Mouse (Mus musculus) thymus, postnatal 0 days (tissue): ENCODE data around the gene Tcaf2. TPM values are rescaled to one million over a fixed set of nuclear protein-coding genes. Genes with fewer than 3 reads are reported as not detected.

ENCODE experiments used
- DNase-seq: peaks from one replicate; pipeline ENCODE4 v3.0.0-alpha.2; 2015; ENCODE audit warnings: low spot score
- polyA plus RNA-seq: library from polyadenylated mRNA; unstranded; fragments of >200 nt; fragmentation: Nextera tagmentation; extraction: Ambion mirVana; gene quantifications from 2 replicates; pipeline ENCODE4 v1.2.1, GENCODE M21; 2015

The Tcaf2 gene
- 5.2 and 5.3 TPM in 2 replicates for polyA plus RNA-seq

DNA sequence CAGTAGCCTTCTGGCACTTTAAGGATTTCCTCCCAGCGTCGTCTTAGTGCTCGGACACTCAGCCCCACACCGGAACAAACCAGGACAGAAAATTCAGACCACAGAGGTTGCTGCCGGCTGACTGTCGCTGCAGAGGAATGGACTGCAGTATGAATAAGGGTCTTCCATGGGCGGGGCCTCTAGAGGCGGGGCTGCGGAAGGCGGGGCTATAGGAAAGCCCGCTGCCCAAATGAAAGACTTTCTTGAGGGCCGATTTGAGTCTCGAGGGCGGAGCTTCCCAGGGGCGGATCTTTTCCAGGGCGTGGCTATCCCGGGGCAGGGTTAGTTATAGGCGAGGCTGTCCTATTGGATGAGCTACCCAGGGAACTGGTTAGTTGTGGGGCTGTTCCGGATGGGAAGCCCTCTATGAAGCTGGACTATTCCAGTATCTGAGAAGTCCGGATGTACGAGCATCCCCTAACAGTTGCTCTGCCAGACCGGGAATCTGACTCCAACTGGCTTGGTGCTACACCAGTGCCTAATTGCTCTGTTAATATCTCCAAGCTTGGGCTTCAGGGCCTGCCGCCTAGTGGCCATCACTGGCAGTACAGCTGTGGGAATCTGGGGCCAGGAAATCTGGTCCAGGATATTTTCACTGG lies at the start of gene Tcaf2:
Gene Tcaf2 (minus strand): TSS at position 343 of the 638 bp plus-strand sequence.
- peak; percentile 14 for DNase-seq

DNA sequence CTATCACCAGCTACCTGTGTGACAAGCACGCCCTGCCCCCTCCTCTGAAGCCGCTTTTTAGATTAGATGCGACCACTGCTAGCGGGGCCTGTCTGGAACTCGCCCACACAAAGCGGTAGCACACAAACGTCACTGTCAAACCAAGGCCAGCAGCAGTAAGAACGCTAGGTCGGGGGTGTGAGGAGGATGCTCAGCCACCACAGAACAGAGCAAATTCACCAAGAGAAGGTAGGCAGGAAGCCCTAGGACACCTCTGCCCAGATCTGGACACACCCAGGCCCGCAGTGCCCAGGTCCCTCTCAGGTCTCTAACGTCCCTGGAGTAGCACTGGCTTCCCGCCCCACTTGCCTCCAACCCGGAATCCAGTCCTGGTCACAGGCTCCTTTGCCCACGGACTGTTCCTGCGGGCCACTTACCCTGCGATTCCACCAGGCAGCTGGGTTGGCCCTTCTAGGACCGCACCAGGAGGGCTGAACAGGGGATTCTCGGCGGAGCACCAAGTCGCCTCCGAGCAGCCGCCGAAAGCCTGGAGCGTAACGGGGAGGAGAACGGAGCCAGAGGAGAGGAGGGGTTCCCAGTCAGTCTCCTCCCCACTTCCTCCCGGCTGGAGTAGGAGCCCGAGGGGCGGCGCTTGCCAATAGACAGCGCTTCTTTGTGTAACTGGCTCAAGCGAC lies 47.6 kb upstream of the Tcaf2 start:
- DNase-seq = no peak

DNA sequence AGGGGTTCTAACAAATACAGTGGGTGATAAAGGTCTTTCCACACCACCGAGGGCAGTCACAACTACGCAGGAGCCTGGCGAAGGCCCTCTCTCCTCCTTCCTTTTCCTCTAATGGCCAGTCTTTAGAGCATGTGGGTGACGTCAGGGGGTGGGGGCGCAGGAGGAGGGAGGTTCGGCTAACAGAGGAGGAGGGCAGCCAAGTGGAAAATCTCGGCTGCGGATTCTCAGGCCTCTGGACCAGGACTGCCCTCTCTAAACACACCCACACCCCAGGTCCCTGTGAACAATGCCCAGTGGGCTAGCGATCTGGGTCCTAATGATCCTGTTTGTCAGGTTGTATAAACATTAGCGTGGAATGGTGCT lies 47.1 kb upstream of the Tcaf2 start:
- DNase-seq = no peak

DNA sequence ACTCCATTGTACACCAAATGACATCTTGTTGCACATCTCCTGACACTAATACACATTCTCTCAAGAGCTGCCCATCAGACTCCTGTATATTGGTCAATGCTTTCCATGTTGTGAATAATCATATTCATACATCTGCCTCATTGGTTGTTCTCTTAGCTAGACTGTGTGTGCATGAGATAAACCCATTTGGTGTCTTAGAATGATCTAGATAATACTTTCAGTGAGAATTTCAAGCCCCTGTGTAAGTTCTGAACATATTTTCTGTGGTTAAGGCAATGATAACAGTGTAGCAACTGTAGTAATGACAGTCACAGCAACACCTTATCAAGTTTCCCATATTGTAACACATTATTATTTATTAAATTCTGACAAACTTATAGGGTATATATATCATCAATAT lies 44.7 kb upstream of the Tcaf2 start:
- no peak for DNase-seq

DNA sequence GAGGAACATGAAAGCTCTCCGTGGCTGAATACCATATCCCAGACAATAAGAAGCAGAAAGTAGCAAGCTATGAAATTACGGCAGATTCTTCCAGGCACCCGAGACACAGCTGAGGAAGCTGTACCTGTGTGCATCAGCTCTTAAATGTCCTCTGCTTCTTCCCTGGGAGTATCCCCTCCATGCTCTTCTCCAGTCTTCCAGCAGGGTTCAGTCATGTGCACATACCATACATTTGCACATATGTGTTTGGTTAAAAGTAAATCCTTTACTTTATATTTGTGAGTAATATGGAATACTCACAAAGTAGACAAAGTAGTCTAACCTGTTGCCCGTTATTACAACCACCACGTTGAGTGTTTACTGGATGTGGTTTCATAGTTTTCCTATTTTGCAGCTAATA lies 42.9 kb upstream of the Tcaf2 start:
- no peak for DNase-seq

DNA sequence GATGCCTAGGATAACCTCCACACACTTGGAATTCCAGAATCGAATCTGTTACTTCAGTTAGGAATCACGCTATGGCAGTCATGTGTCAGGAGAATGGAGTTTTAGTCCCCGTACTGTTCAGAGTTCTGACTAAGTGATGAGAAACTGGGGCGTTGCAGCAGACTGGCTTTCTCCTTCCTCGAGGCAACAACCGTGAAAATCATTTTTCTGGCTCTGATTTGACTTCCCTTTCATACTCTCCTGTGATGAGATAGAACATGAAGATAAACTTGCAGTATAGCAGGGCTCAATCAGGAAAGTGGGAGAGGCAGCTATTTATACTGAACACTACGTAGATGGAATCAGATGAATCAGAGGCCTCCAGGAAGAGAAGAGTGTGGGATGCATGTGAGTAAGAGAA lies 35.0 kb upstream of the Tcaf2 start:
- DNase-seq = no peak

DNA sequence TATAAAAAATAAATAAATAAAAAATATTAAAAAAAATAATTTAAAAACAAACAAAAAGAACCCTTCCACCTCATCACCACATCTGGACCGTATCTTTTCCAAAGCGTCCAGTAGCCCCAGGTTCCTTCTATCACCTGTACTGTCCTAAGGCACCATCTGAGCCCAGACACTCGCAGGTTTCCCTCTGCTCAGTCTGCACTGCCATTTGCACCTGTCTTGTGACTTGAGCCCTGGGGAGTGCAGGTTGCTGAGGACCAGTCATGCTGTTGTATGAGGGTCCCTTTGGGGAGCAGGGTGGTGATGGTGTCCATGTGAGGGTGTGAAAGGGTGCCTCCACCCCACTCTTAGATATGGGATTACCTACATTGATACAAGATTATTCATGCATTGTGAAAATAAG lies 31.0 kb upstream of the Tcaf2 start:
- no peak for DNase-seq

DNA sequence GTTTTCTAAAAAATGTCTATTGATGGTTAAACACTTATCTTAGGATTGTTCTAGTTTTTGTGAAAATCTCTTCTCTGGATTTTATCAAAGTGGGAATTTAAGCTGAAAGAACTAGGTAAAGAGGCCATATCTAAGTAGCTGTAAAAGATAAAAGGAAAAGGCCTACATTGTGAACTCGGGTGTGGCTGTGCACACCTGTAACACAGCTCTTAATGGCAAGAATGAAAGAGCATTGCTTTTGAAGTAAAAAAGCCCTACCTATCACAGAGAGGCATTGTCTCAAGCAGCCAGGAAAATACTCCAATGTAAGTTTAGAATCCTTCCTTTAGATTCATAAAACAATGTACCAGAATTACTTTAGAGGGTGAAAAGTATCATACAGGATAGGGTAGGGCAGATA lies 26.7 kb upstream of the Tcaf2 start:
- no peak for DNase-seq

DNA sequence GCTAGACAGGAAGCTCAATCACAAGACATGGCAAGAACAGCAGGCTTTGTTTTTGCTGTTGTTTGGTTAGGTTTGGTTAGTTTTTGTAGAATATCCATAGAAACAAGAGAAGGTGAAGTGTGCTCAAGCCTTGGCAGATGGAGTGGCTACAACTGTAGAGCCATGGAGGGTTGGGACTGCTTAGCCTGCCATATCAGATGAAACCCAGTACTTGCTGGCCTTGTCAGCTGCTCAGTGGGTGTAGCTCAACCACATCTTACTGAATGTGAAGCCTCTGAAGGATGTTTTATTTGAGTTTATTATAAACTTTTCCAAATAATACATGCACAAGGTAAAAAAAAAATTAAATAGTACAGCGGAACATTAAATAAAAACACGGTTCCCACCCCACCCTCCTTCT lies 22.7 kb upstream of the Tcaf2 start:
- DNase-seq = no peak

DNA sequence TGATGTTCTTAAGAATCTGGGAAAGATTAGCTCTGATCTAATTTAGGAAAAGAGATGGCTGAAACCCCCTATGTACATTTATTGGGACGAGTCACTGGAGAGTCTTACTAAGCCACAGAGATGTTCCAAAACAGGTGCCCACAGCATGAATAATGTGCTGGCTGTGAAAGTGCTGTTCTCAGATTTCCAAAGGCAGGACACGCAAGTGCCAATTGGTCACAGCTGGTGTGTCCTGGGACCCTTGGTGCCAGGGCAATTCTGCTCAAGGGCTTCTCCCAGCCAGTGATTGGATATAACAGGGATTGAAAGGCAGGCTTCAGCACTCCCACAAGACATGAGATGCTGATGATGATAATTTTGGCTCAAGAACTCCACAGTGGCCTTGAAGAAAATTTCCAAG lies 16.7 kb upstream of the Tcaf2 start:
- no peak for DNase-seq

DNA sequence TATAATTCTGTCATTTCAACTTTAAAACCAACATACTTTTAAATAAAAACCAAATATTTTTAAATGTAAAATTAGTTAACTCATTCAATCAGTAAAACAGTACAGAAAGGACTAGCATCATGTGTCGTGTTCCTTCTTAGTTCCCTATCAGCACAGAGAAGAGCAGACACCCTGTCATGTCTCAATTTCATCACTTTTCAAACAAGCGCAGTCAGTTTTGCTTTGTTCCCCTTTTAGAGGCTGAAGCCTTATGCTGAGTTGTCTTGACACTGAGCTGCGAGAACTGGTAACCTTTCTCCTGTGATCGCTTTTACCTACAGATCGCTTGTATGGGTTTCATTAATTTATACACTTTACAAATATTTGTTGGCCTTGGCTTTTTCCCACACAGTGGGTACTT lies 10.7 kb downstream of the Tcaf2 start:
- DNase-seq = no peak

DNA sequence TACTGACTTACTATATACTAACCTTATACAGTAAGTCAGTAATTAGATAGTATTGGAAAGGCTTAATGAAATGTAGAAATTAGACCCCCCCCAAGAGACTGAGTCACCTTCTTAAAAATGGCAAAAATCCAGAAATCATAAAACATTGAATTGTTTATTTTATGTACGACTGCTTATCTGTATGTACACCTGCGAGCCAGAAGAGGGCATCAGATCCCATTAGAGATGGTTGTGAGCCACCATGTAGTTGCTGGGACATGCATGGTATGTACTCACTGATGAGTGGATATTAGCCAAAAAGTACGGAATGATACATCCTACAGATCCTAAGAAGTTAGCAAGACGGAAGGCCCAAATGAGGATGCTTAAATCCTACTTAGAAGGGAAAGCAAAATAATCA lies 13.7 kb downstream of the Tcaf2 start:
- no peak for DNase-seq

DNA sequence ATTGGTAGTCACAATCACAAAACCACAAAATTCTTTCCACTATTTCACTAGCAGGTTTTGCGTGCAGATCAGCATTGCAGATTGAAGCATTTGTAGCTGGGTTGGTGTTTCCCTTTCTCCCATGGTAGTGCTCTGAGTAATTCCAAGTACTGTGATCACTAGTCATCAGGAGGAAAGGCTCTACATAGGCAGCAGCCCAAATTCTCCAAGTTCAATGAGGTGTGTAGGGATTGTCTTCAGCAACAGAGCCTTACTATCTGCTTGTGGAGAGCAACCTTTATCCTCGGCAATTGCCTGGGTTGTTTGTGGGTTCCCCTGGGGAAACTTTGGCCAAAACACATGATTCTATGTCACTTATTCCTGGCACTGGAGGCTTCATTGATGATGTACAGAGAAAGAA lies 28.1 kb downstream of the Tcaf2 start:
- no peak for DNase-seq

DNA sequence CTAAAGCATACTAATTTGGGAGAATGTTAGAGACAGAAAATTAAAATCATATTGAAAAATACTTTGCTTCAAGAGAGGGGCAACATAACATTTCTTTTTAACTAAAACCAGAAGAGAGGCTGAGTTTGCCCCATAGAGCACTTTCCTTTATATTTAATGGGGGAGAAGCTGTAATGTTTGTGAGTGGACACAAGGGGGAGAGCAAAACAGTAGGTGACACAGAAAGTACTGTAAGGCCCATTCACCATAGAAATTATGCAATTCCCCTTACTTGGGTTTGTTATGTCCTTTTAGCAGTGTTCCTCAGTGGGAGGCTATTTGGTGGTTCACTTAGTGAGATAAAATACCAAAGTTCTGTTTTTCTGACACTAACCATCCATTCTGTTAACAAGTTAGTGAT lies 32.8 kb downstream of the Tcaf2 start:
- DNase-seq = no peak

DNA sequence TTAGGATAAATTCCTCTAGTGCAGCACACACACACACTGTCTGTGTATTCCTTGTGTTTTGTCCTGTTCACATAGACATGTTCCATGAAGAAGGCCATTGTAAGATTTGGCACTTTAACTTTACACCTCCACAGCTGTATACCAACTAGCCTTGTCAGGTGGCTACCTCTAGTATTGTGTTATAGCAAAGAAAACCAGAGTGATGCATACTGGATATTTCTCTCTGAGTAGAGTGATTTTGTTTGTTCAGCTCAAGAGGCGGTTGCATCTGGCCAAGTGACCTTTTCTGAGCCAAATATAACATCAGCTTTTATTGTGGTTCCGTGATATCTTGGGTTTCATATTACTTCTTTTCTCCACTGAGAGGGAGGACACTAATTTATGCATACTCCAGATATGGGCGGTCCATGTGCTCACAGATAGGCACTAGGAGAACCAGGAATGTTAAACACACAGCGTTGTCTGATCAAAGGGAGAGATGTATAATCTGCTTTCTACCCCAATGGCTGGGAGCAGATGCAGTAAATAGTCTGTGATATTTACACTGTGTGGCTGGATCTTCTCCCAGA lies 34.0 kb downstream of the Tcaf2 start:
- no peak for DNase-seq

DNA sequence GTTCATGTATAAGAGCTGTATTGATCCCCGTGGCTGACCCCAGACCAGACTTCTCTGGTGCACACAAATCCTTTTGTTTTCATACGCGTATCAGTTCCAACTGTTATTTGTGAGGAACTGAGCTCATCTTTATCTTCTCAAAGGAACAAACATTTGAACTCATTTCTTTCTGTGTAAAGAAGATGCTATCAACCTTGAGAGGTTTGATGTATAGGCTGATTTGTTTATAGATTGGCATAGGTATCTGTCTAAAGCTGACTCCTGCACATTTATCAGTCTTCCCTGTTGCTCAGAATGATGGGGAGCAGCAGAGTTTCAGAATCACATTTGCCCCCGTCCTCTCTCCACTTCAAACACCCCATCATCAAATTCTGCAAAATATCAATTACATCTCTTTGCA lies 47.5 kb downstream of the Tcaf2 start, which contains the start of gene Tcaf3:
Gene Tcaf3 (minus strand): TSS at position 101 of the 400 bp plus-strand sequence.
- DNase-seq = no peak

DNA sequence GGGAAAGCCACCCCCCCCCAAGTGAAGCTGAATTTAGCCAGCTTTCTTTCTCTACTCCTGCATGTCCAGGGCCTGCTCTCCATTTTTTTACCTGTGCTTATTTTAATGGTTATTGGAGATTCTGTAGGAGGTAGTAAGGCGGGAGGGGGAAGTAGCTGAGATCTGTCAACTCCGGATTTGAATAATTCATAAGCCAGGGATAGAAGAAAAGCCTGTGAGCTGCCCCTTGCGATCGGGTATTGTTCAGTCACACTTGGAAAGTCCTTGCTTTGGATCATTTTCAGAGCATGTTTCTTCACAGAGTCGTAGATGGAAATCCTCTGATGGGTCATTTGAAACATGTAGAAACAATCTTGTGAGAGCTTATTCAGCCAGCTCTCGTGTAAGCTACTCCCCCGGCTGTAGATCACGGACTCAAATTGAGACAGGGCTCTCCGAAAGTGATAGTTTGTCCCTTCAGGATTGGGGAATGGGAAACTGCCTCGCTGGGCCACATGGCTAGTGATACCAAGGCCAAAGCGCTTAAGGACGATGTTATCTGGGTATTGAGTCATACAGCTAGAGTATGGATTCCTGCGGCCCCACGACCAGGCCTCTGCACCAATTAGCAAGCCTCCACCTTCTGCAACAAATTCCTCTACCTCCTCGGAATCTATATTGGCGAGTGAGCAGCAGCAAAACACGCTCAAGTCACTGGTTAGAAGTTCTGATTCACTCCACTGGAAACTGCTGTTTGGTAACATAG lies 51.7 kb downstream of the Tcaf2 start:
- DNase-seq = no peak

DNA sequence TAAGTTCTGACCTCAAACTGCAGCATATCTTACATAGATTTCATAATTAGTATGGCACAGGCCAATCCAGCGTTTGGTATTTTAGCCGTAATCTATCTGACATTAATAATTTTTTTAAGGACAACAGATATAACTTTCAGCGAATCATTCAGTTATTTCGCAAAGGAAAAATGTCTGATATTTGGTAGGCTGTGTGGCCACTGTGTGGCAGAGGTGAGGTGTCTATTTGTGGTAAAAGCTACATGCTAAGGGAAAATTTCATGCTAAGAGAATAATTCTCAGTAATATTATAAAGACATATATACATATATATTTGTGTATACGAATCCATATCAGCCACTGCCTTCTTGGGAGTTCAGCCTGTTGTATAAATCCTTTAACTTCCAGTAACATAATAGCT lies 58.5 kb downstream of the Tcaf2 start:
- DNase-seq = no peak

DNA sequence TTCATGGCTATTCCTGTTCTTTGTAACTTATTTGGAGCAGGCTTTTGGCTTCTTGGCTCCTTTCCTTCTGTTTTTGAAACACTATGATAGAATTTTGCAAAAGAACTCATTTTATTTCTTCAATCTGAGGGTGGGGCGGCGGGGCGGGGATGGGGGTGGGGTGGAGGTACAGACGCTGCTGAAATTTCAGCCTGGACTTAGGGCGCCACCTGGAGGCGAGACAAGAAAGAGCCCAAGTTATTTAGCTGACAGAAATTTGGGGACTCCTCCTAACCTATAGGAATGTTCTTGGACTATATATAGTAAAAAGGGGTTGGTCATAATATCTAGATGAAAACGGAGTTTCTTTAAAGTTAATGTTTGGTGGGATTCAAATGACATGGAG lies 61.6 kb downstream of the Tcaf2 start:
- DNase-seq = peak; percentile 58

DNA sequence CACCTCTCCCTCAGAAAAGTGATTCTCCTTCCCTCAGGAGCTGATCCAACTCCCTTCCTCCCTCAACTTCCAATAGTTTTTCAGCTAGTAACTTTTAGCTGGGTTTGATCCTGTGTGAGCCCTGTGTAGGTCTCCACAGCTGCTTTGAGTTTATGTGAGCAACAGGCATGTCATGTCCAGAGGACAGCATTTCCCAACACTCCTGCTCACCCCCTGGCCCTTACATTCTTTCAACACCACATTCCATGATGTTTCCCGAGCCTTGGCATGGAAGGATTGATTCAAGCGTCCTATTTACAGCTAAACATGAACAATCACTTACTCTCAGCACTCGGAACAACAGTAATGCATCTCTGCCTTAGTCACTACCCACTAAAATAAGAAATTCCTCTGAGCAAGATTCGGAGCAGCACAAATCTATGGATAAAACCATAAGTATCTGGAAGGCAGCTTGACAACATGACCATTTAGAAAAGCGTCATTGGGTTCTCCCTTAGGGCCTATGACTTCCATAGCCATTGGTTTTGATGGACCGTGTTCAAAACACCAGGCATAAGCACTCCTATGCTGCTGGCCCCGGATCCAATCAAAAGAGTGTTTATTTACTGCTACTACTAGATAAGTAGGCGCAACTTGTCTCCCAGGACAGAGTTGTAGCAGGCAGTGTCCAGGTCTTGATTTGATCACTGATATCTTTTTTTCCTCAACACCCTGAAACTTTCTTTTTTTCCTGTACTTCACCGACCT lies 62.1 kb downstream of the Tcaf2 start:
- DNase-seq = no peak

DNA sequence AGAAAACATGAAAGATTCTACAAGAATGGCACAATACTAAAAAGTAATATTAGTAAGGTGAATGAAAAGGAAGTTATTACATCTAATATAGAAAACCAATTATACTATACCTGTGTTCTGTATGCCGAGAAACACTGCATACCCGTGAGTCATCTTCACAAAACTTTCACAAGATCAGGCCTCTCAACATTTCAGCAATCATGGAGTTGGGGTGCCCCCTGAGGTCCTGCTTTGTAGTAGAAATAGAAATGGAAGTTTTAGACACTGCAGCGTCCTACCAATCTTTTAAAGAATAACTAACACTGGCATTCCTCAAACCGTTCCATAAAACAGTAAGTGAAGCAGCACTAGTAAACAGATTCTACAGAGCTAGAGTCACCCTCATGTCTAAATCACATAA lies 66.4 kb downstream of the Tcaf2 start:
- no peak for DNase-seq

DNA sequence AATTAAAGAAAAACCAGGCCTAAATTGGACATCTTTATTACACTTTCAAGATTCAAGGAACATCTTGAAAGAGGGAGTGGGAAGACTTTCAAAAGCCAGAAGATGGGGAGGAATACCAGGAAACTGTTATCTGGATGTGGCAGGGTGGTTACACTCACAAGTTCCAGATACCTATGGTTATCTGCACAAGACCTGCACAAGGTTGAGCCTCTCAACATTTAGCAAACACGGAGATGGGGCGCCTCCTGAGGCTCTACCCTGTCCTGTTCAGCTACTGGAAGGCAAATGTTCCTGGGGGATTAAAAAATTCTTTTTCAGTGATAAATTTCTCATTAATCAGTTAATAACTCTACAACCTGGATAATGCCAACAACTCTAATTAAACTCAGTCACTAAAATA lies 67.6 kb downstream of the Tcaf2 start:
- DNase-seq = no peak
